10 mouse cellular contexts compared by ENCODE assay signal in the genomic region with DNA sequence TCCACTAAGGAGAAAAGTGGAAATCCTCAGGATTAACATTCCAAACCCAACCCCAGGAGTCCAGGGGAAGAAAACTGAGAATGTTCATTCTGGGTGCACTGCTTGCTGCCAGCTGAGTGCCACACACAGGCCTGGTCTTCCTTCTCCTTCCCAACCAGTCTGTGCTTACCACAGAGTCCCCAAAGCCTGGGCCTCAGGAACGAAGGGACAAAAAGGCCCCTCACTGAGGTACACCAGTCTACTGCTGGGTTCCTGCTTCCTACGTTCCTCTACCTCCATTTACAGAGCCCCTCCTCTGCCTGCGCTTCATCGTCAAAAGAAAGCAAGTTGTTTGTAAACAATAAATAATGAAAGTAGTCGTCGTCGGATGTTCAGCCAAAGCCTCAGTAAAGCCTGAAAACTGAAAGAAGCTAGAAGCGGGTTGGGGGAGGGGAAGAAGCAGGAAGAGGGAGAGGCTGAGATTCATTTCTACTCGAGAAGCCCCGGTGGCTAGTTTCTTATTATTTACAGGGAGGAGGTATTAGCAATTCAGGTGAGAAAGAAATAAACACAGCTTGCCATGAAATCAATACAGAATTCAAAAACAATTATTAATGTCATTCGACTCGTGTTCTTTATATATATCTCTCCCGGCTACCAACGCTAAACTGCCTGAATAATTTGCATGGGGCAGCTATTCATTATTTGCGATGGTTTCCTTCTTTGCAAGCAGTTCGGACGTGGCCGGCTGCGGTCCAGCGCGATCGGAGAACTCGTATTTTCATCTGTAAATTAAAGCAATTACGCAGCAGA. TPM values are rescaled to one million over a fixed set of nuclear protein-coding genes. Genes with fewer than 3 reads are reported as not detected.
DNase-seq lines count a peak whose midpoint lies in the region; ATAC-seq and TF ChIP-seq lines count a peak whose summit lies in the region.
"Had no signal": no experiment of that assay in that cellular context is flagged by ENCODE, and none has a peak within 500 bp of the region (broad histone marks: within the 10 kb centered on the region; RNA-seq: fewer than 3 reads in every experiment).

No protein-coding gene starts in this region.

- no peak overlapping the region for H3K9ac ChIP-seq in lung, postnatal 0 days (replicated peaks; ENCODE audit: low read depth)
- H3K9ac ChIP-seq in limb, embryonic 12.5 days (replicated peaks): no peak overlapping the region
- no peak overlapping the region for H3K9ac ChIP-seq in stomach, embryonic 16.5 days (ENCODE audit: low read length)

- 4% methylated on average over 24 of the region's 24 CpGs for WGBS in lung, postnatal 0 days
- 6% methylated on average over 24 of the region's 24 CpGs for WGBS in lung, adult 2 months
- 2% methylated on average over 24 of the region's 24 CpGs for WGBS in limb, embryonic 12.5 days
- WGBS in stomach, embryonic 16.5 days: 3% methylated on average over 24 of the region's 24 CpGs

- no peaks in the 10 kb centered on the region for H3K9me3 ChIP-seq in lung, postnatal 0 days (ENCODE audit: low read length)
- no peaks in the 10 kb centered on the region for H3K9me3 ChIP-seq in limb, embryonic 12.5 days
- H3K9me3 ChIP-seq in stomach, embryonic 16.5 days (replicated peaks; ENCODE audit: control insufficient read depth, low read length): no peaks in the 10 kb centered on the region

- H3K36me3 ChIP-seq in lung, postnatal 0 days (ENCODE audit: insufficient read depth, low read length): no peaks in the 10 kb centered on the region
- H3K36me3 ChIP-seq in limb, embryonic 12.5 days: no peaks in the 10 kb centered on the region
- H3K36me3 ChIP-seq in stomach, embryonic 16.5 days (ENCODE audit: control insufficient read depth, insufficient read depth, low read length): no peaks in the 10 kb centered on the region

- no peak for TF ChIP-seq EP300 in lung, postnatal 0 days (IDR thresholded peaks at IDR 0.05)

- no peak for DNase-seq in gastrocnemius, adult 2 months
- DNase-seq in gastrocnemius, adult 18-20 months (ENCODE audit: low spot score): no peak
- DNase-seq in lung, postnatal 0 days (ENCODE audit: low spot score): no peak
- DNase-seq in lung, adult 2 months: no peak
- no peak for DNase-seq in urinary bladder, postnatal 25 days (ENCODE audit: low spot score)
- no peak for DNase-seq in natural killer cell, adult 2 months (ENCODE audit: low spot score in 2 of 2)
- DNase-seq: kidney, adult 11 months; right cerebral cortex, postnatal 14 days had no signal

- TF ChIP-seq POLR2A in lung, adult 2 months (IDR thresholded peaks at IDR 0.05; ENCODE audit: borderline replicate concordance, extremely low read depth, low read depth, low read length): no peak

- no peak for TF ChIP-seq CTCF in gastrocnemius, adult 2 months (IDR thresholded peaks at IDR 0.05)
- no peak for TF ChIP-seq CTCF in lung, postnatal 0 days (IDR thresholded peaks at IDR 0.05)
- no peak for TF ChIP-seq CTCF in lung, adult 2 months (IDR thresholded peaks at IDR 0.05; ENCODE audit: insufficient read depth, low read length)

- H3K4me3 ChIP-seq in gastrocnemius, adult 2 months: peak overlapping the region; percentile 30; the same call in 1 of the 2 replicates
- H3K4me3 ChIP-seq in lung, postnatal 0 days (ENCODE audit: low read depth, low read length): peak overlapping the region; percentile 26
- H3K4me3 ChIP-seq in lung, adult 2 months (replicated peaks; ENCODE audit: extremely low read depth, low read depth, low read length): no peak overlapping the region
- peak overlapping the region; percentile 13 for H3K4me3 ChIP-seq in limb, embryonic 12.5 days (replicated peaks)
- H3K4me3 ChIP-seq in stomach, embryonic 16.5 days (replicated peaks; ENCODE audit: low read length): peak overlapping the region; percentile 10

- intact Hi-C loops in gastrocnemius, adult 2 months (cut with DNase I): no loop called here

- H3K27me3 ChIP-seq in lung, postnatal 0 days (replicated peaks; ENCODE audit: insufficient read depth, low read length): peaks cover 85% of the 10 kb centered on the region
- peaks cover 100% of the 10 kb centered on the region for H3K27me3 ChIP-seq in limb, embryonic 12.5 days
- peaks cover 95% of the 10 kb centered on the region for H3K27me3 ChIP-seq in stomach, embryonic 16.5 days (ENCODE audit: control insufficient read depth, insufficient read depth, low read length)

- peaks cover 9% of the 10 kb centered on the region for H3K4me1 ChIP-seq in lung, postnatal 0 days (ENCODE audit: insufficient read depth, low read depth, low read length)
- 0 out of 2 replicates have a peak, but pooled peaks cover 3% of the 10 kb centered on the region for H3K4me1 ChIP-seq in lung, adult 2 months (ENCODE audit: control insufficient read depth, insufficient read depth, low read length)
- H3K4me1 ChIP-seq in limb, embryonic 12.5 days (replicated peaks): peaks cover 30% of the 10 kb centered on the region
- H3K4me1 ChIP-seq in stomach, embryonic 16.5 days (ENCODE audit: control insufficient read depth, insufficient read depth, low read length): peaks cover 15% of the 10 kb centered on the region; the same call in 1 of the 2 replicates

- peak overlapping the region; percentile 42 for H3K4me2 ChIP-seq in lung, postnatal 0 days (replicated peaks; ENCODE audit: low read depth, low read length)
- H3K4me2 ChIP-seq in limb, embryonic 12.5 days: peak overlapping the region; percentile 30; the same call in 1 of the 2 replicates
- peak overlapping the region; percentile 22; the same call in 1 of the 2 replicates for H3K4me2 ChIP-seq in stomach, embryonic 16.5 days (ENCODE audit: low read depth, low read length)

- H3K27ac ChIP-seq in gastrocnemius, adult 2 months: no peak overlapping the region
- no peak overlapping the region for H3K27ac ChIP-seq in lung, postnatal 0 days (ENCODE audit: low read length)
- H3K27ac ChIP-seq in limb, embryonic 12.5 days: no peak overlapping the region
- no peak overlapping the region for H3K27ac ChIP-seq in stomach, embryonic 16.5 days (ENCODE audit: low read length)

- no peak for ATAC-seq in lung, postnatal 0 days
- ATAC-seq in limb, embryonic 12.5 days (ENCODE audit: insufficient number of reproducible peaks, insufficient read depth, low FRiP score, low TSS enrichment, low read depth): no peak
- ATAC-seq in stomach, embryonic 16.5 days (ENCODE audit: insufficient read depth, low FRiP score): no peak

RNA-seq across cellular contexts. Expression of a gene that starts 2.3 kb away (rescaled TPM):
- not detected for total RNA-seq in gastrocnemius, adult 2 months (2021)
- not detected for total RNA-seq in gastrocnemius, adult 18-20 months (2021)
- not detected in 2 replicates for polyA plus RNA-seq in lung, postnatal 0 days (2015; fragmentation: Nextera tagmentation; extraction: Ambion mirVana)
- polyA plus RNA-seq in lung, adult 2 months (2012; rRNA removed): not detected in 2 replicates
- 5.8 and 7.3 TPM in 2 replicates for polyA plus RNA-seq in limb, embryonic 12.5 days (2016; fragmentation: Nextera tagmentation; extraction: Ambion mirVana)
- 0.05 and 0.12 TPM in 2 replicates for polyA plus RNA-seq in stomach, embryonic 16.5 days (2015; fragmentation: Nextera tagmentation; extraction: Ambion mirVana)
